Mouse (Mus musculus): ENCODE results near the gene Fmnl2. TPM values are rescaled to one million over a fixed set of nuclear protein-coding genes. Genes with fewer than 3 reads are reported as not detected.

The Fmnl2 gene
- total RNA-seq, 2 experiments from 2014 or later: 42.8 to 43.4 TPM

- DNase-seq (ENCODE audit: low spot score in 2 of 2): no peak
- intact Hi-C loops (cut with DNase I): no loop called here
Observed at GRCm38 (mm10) chr2:52860111-52860775, 2.6 kb downstream of the Fmnl2 start.

- intact Hi-C loops (cut with DNase I): no loop called here
- DNase-seq (ENCODE audit: low spot score in 2 of 2): no peak
Observed at GRCm38 (mm10) chr2:52862046-52862759, 4.5 kb downstream of the Fmnl2 start.

- no peak for DNase-seq (ENCODE audit: low spot score in 2 of 2)
- intact Hi-C loops (cut with DNase I): no loop called here
Observed at GRCm38 (mm10) chr2:52862760-52863124, 5.1 kb downstream of the Fmnl2 start.

GRCm38 (mm10) chr2:52864635-52865034 lies 7.0 kb downstream of the Fmnl2 start:
- no peak for DNase-seq (ENCODE audit: low spot score in 2 of 2)
- intact Hi-C loops (cut with DNase I): no loop called here

- DNase-seq (ENCODE audit: low spot score in 2 of 2): no peak
- intact Hi-C loops (cut with DNase I): no loop called here
Observed at GRCm38 (mm10) chr2:52866151-52866550, 8.5 kb downstream of the Fmnl2 start.

- no peak for DNase-seq (ENCODE audit: low spot score in 2 of 2)
- intact Hi-C loops (cut with DNase I): no loop called here
Observed at GRCm38 (mm10) chr2:52867781-52868180, 10.1 kb downstream of the Fmnl2 start.

- DNase-seq (ENCODE audit: low spot score in 2 of 2): no peak
- intact Hi-C loops (cut with DNase I): no loop called here
Observed at GRCm38 (mm10) chr2:52868181-52868580, 10.5 kb downstream of the Fmnl2 start.

- DNase-seq (ENCODE audit: low spot score in 2 of 2): no peak
- intact Hi-C loops (cut with DNase I): no loop called here
Observed at GRCm38 (mm10) chr2:52872636-52873035, 15.0 kb downstream of the Fmnl2 start.

GRCm38 (mm10) chr2:52873276-52874063 lies 15.8 kb downstream of the Fmnl2 start:
- intact Hi-C loops (cut with DNase I): no loop called here
- peak in 1 of 2 experiments; percentile 25 for DNase-seq (ENCODE audit: low spot score in 2 of 2)

GRCm38 (mm10) chr2:52874721-52875120 lies 17.1 kb downstream of the Fmnl2 start:
- DNase-seq (ENCODE audit: low spot score in 2 of 2): no peak
- intact Hi-C loops (cut with DNase I): no loop called here

- no peak for DNase-seq (ENCODE audit: low spot score in 2 of 2)
- intact Hi-C loops (cut with DNase I): no loop called here
Observed at GRCm38 (mm10) chr2:52875801-52876200, 18.1 kb downstream of the Fmnl2 start.

- DNase-seq (ENCODE audit: low spot score in 2 of 2): no peak
- intact Hi-C loops (cut with DNase I): no loop called here
Observed at GRCm38 (mm10) chr2:52883401-52883800, 25.7 kb downstream of the Fmnl2 start.

- no peak for DNase-seq (ENCODE audit: low spot score in 2 of 2)
- intact Hi-C loops (cut with DNase I): no loop called here
Observed at GRCm38 (mm10) chr2:52884082-52884481, 26.4 kb downstream of the Fmnl2 start.

- intact Hi-C loops (cut with DNase I): no loop called here
Observed at GRCm38 (mm10) chr2:52885071-52885470, 27.4 kb downstream of the Fmnl2 start.

GRCm38 (mm10) chr2:52887281-52887680 lies 29.6 kb downstream of the Fmnl2 start:
- intact Hi-C loops (cut with DNase I): no loop called here
- DNase-seq (ENCODE audit: low spot score in 2 of 2): no peak

More at GRCm38 (mm10) chr2:52885071-52885470, 27.4 kb downstream of the Fmnl2 start:
- no peak for DNase-seq (ENCODE audit: low spot score in 2 of 2)

GRCm38 (mm10) chr2:52891115-52891514 lies 33.5 kb downstream of the Fmnl2 start:
- no peak for DNase-seq (ENCODE audit: low spot score in 2 of 2)
- intact Hi-C loops (cut with DNase I): no loop called here

- DNase-seq (ENCODE audit: low spot score in 2 of 2): no peak
- intact Hi-C loops (cut with DNase I): no loop called here
Observed at GRCm38 (mm10) chr2:52891744-52892143, 34.1 kb downstream of the Fmnl2 start.

- no peak for DNase-seq (ENCODE audit: low spot score in 2 of 2)
- intact Hi-C loops (cut with DNase I): no loop called here
Observed at GRCm38 (mm10) chr2:52894983-52895621, 37.4 kb downstream of the Fmnl2 start.

- no peak for DNase-seq (ENCODE audit: low spot score in 2 of 2)
- intact Hi-C loops (cut with DNase I): no loop called here
Observed at GRCm38 (mm10) chr2:52896995-52897394, 39.3 kb downstream of the Fmnl2 start.

GRCm38 (mm10) chr2:52900780-52901179 lies 43.1 kb downstream of the Fmnl2 start:
- DNase-seq (ENCODE audit: low spot score in 2 of 2): no peak
- intact Hi-C loops (cut with DNase I): no loop called here
